Mouse (Mus musculus) thymus, postnatal 36 days (tissue): Measurements from ENCODE around the gene Tbca.

Experiments
- DNase-seq, 2 experiments: peaks; one replicate each; pipeline ENCODE4 v3.0.0; 2022; ENCODE audit warnings: mixed read lengths in 2 of 2

Gene Tbca

GRCm38 (mm10) chr13:94788771-94789649 is at the start of gene Tbca:
Tbca (plus strand) TSS chr13:94788910.
- DNase-seq = peak; percentile 88 to 89

DNA sequence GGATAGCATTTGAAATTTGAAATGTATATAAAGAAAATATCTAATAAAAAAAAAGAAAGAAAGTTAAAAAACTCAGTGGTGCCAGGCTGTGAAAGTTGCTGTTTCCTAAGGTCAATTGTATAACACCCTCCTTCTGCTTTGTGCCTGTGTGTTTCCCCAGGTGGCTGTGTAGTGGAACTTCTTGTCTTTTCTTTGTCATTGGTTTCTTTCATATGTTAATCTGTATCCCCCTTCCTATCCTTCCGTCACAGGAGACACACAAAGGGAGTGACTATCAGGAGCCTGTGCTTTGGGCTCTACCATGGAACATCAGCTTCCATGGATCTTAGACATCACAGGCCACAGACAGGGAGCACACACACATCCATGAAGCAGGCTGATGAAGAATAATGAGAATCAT is 43.5 kb upstream of the Tbca start:
- DNase-seq = no peak

- DNase-seq = no peak
These were observed 22.9 kb upstream of the Tbca start for GRCm38 (mm10) chr13:94765852-94766251.

DNA sequence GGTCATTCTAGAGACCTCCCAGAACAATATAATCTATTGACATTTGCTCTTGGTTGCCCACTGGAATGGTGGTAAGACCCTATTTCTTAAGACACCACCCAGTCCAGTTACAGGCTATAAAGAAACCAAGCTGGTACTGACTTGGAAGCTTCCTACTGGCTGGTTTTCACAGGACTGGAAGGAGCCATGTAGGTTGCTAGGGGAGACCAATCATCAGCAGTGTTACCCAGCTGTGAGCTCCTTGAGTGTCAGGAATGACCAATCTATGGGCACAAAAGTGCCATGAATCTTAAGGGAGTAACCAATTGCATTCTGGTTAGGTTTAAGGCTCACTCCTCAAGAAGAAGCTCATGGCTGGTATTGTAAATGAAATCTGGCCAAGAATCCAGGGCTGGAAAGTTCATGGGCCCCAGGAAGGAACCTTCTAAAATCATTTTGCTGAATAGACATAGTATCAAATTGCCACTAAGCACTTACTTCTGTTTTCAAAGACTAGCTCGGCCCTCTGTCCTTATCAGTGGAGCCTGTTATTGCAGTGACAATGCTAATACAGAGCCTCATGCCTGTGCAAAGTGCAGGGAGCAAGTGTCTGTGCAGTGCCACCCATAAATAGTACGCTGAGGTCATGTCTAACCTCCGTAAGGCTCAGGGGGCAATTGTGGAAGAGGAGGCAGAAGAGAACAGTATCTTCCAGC is 20.1 kb upstream of the Tbca start:
- no peak for DNase-seq

DNA sequence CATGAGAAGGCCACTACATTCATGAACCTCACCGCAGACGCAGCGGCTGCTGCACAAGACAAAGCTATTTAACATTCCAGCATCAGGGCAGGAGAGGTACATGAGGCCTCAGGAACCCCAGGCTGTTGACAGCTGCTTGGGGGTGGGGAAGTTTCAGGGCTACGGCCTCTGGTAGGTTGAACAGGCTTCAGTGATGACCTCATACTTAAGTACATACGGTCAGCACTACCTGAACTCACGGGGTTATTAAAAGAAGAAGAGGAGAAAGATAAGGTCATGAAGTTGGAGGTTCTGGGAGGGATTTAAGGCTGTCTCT is 19.6 kb upstream of the Tbca start:
- DNase-seq = no peak

DNA sequence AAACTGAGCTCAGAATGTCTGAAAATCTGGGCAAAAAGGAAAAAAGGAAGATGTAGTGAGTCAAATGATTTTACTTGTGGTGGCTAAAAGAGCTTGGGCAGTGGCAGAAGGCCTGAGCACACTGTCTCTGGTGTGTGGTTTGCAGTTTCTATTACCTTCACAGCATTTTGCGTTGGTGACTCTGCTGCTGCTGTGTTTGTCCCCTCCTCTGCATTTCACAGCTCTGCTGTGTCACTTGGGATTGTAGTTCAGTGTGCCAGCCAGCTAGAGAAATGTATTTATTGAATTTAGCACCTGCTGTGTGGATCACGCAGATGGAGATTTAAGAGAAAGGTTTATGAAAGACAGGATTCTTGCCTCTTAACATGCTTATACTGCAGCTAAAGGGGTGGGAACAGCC is 1.8 kb upstream of the Tbca start:
- no peak for DNase-seq

GRCm38 (mm10) chr13:94794689-94795088 is 6.0 kb downstream of the Tbca start:
- no peak for DNase-seq

DNA sequence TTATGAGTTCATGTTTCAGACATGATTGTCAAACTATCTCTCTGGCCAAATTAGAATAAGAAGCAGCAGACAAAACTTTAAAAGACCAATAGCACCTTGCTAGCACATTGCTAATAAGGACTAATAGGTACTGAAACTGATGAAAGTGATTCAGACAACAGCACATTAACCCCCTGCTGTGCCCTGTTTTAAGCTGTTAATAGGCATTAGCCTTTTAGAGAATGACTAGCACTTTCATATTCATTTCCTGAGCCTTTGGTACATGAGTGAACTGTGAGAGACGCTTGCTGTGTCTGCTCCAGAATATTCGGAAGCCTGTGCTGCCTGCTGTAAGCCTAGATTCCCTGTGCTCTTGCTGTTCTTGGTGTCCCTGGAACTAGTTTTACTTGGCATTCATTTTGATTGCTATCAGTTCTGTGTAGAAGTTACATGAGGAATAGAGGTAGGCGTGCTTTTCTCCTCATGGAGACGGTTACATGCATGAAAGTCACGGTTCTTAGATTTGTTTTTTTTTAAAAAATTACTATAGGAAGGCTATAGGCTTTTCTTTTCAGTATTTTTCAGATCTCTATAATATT is 14.9 kb downstream of the Tbca start:
- DNase-seq = no peak

DNA sequence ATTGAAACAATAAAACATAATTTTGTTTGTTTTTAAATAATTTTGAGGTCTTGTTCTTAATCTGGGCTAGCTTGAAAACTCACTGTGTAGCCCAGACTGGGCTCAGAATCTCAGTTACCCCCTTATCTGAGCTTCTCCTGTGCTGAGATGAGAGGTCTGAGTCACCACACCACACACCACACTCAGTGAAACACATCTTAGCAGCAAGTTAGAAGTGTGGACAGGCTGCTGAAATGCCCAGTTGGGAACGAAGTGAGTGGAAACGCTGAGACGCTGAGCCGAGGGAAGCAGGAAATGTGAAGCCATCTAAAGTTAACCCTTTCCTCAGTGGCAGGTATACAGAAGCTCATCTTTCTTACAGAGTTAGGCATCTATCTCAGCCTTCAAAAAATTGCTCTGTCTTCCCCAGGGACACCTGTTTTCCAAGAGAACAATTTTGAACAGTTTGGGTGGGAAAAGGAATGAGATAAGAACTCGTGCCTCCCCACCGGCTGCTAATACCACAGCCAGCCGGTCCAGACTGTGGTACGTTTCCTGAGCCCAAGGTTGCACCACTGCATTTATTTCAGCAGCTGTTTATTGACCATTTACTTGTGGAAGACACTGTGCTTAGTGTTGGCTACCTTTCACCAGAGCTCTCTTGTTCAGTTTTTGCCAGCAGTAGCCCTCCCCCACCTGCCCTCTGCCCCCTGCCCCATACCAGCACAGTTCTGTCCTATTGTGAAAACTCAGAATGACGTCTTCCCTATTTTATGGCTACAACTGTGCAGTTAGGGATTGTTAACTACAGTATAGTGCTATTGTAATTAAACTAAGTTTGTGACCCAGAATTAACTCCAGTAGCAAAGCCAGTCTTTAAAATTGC is 17.8 kb downstream of the Tbca start:
- no peak for DNase-seq

- DNase-seq = no peak
These were observed 19.9 kb downstream of the Tbca start for GRCm38 (mm10) chr13:94808596-94808995.

GRCm38 (mm10) chr13:94809724-94810123 is 21.0 kb downstream of the Tbca start:
- DNase-seq = no peak

- DNase-seq = no peak
These were observed 22.7 kb downstream of the Tbca start for GRCm38 (mm10) chr13:94811451-94811850.

DNA sequence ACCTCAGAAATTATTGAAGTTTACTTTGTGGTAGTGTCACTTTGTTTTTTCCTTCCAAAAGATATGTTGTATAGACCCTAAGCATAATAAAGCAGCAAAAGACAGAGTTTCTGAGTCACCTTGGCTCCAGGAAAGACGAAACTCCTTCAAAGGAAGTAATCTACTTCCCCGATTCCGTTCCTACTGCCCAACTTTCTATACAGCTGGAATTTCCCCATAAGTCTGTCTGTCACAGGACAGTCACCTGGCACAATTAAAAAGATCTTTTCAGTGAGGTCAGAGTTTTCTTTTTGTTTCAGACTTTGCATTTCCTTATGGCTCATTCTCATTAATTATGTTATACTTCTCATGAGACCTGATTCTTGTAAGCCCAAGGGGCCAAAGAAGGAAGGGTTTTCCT is 25.1 kb downstream of the Tbca start:
- DNase-seq = no peak

DNA sequence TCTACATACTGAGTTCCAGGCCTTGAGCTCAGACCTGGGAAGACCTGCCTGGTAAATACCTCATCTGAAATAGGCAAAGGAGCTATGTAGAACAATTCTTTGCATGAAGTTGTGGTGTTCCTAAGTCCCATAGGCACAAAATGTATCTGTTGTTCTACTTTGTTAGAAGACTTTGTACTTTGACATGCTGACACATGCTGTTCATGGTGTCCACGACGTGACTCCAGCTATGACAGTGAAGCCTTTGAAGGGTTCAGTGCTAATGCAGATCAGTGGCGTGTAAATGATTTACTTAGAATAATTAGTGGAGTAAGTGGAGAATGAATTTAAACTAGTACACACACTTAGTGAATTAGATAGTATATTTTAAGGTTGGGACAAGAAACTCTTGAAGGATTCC is 31.8 kb downstream of the Tbca start:
- DNase-seq = no peak

DNA sequence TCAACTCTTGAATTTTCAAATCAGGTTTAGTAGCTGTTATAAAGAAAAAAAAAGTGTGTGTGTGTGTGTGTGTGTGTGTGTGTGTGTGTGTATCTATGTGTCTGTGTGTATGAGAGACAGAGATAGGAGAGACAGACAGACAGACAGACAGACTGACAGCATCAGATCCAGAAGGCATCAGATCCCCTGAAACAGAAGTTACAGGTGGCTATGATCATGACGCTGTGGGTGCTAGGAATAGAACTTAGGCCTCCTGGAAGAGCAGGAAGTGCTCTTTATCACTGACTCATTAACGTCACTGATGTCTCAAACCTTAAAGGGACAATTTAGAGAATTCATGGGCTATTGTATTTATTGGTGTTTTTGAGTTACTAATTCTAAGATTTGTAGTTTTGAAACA is 32.2 kb downstream of the Tbca start:
- DNase-seq = no peak

- DNase-seq = no peak
These were observed 37.7 kb downstream of the Tbca start for GRCm38 (mm10) chr13:94826389-94826788.

DNA sequence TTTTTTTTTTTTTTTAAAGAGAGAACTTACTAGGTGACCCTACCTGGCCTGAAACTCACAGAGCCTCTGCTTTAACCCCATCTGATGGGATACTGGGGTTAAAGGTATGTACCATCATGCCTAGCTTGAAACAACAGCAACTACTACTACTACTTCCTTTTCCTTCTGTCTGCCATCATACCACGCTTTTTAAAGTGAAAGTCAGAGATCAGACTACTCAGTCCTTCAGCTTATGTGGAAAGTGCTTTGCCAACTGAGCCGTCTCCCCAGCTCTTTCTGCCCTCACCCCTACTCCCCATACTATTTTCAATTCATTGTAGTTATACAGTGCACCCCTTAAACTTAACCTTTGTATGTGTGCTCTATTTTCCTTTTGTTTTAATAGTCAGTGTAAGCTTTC is 38.3 kb downstream of the Tbca start:
- no peak for DNase-seq

DNA sequence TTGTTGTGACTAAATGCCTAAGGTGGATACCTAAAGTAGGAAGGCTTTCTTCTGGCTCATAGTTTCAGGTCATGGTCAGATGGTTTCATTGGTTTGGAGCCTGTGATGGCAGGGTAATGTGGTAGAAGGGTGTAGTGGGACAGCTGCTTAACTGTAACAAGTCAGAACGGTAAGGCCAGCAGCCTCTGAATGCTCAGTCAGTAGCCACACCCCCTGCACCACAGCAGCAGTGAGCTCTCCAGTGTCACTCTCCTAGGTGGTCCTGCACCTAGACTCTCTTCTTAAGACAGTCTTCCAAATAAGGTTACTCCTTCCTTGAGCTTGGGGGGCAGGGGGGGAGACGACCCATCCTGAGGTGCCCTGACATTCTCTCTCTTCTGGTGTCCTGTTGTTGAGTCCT is 39.1 kb downstream of the Tbca start:
- no peak for DNase-seq

DNA sequence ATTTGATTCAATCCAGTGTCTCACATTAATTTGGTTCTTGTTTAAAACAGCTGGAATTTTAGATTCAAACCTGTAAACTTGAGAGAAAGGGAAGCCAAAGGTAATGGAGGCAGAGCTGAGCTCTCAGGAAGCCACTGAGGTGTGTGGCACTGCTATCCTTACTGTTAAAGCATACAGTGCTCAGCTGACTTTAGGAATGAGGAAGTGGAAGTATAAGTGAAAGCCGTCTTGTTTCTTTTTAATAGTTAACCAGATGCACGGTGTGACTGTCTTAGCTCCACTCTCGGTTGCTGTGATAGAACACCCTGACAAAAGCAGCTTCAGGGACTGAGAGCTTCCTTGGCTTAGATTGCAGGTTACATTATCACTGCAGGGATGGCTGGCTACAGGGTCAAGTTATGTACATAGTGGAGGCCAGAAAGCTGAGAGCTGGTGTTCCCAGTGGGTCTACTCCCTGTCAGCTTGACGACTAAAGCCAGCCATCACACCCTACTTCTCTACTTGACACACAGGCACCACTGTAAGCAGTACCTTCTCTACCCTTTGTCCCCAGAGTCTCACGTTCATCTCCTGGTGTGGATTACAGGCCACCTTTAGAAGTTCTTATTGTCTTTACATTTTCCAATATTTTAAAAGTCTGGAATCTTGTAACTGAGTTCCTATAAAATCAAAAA is 49.5 kb downstream of the Tbca start:
- no peak for DNase-seq

DNA sequence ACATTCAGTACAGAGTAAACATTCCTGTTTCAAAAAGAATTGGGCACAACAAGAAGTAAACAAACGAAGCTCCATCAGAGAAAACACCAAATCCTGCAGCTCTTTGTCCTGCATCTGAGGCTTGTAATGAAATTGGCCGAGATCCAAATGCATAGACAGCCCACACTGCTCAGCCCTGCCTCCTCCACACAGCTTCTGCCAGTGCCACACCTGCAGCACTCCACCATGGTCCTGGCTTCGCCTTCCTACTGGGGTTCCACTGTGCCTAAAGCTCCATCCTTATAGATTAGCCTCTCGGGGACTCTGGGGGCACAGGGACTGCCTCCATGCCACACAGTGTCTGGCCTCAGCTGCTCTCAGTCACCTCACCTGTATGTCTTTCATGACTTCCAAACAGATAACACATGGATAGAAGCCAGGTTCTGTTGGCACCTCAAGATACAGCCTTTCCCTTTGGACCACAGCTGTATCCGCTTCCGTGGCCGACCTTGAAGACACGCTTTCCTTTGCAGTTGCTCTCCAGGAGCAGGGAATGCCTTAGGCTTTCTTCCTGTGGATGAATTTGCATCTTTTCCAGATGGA is 50.1 kb downstream of the Tbca start:
- no peak for DNase-seq

GRCm38 (mm10) chr13:94843236-94843635 is 54.5 kb downstream of the Tbca start:
- no peak for DNase-seq

GRCm38 (mm10) chr13:94847870-94848269 is 59.2 kb downstream of the Tbca start:
- DNase-seq = no peak
